Mouse (Mus musculus) retina, postnatal 1 day (tissue): ENCODE results near the gene Adk.
A peak's percentile ranks its signal among the peaks of the same experiment; 100 is the strongest.

Experiments
- DNase-seq: peaks from one replicate; pipeline ENCODE4 v3.0.0-alpha.2; 2012

Gene Adk

DNA sequence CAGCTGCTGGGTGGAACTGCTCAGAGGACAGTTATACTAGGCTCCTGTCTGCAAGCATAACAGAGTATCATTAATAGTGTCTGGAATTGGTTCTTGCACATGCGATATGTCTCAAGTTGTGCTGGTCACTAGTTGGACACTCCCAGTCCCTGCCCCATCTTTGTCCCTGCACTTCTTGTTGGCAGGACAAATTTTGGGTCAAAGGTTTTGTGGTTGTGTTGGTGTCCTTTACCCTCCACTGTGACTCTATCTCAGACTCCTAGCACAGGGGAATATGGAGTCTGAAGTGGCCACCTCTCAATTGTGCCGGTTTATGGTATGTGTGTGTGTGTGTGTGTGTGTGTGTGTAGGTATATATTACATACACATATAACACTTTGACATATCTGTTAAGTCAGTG, 225.9 kb downstream of the Adk start:
- DNase-seq = no peak

- no peak for DNase-seq
Observed at GRCm38 (mm10) chr14:21278907-21279535, 226.6 kb downstream of the Adk start.

- no peak for DNase-seq
Observed at GRCm38 (mm10) chr14:21280451-21280850, 228.1 kb downstream of the Adk start.

DNA sequence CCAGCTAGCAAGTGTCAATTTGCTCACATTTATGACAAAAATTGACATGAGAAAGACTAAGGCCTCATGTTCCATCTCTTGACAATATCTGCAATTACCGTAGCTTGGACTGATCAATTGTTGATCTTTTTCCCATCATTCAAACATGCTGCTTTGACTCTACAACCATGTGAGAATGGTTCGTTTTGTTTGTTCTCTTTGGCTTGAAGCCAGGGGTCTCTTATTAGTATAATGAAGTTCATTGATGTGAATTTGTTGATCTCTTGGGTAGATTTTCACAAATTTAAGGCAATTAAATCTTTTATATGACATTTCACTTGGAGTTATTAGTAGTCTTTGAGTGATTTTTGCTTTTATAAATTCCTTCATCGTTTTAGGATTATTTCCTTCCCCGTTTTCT, 229.1 kb downstream of the Adk start:
- peak; percentile 47 for DNase-seq

DNA sequence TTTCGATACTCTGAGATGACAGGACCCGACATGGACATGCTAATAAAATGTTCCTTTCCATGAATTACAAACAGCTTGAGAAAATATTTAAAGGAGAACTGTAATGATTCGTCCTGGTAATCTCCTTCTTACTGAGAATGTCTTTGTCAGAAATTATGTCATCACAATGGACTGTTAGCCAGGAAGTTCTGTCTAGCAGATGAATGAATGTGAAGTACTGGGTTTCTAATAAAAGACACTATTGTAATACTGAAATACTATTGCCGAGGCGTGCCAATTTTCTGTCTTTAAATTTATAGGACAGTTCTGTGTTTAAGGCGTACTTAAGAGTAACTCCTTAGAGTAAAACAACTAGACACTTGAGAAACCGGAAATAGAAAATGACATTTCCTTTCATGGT, 231.7 kb downstream of the Adk start:
- peak; percentile 32 for DNase-seq

DNA sequence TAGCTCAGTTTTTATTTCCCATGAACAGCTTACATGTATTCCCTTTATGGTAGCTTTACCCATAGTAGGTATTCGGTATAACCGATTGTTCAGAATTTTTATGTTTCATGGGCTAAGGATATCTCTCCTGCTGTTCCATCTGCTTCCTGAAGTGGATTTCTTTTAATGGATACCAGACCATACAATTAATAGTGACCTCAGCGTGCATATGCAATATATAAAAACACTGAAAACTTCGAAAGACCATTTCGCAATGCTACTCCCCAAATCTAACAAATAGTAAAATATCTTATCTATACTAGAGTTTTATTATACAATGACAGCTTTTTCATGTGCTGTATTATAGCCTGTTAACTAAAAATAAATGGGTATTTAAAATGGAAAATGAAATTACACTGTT, 232.5 kb downstream of the Adk start:
- DNase-seq = no peak

GRCm38 (mm10) chr14:21286274-21286673, 233.9 kb downstream of the Adk start:
- peak; percentile 68 for DNase-seq

- DNase-seq = no peak
Observed at GRCm38 (mm10) chr14:21287726-21288442, 235.5 kb downstream of the Adk start.

- DNase-seq = no peak
Observed at GRCm38 (mm10) chr14:21299743-21300142, 247.4 kb downstream of the Adk start.

- no peak for DNase-seq
Observed at GRCm38 (mm10) chr14:21304815-21305214, 252.4 kb downstream of the Adk start.

DNA sequence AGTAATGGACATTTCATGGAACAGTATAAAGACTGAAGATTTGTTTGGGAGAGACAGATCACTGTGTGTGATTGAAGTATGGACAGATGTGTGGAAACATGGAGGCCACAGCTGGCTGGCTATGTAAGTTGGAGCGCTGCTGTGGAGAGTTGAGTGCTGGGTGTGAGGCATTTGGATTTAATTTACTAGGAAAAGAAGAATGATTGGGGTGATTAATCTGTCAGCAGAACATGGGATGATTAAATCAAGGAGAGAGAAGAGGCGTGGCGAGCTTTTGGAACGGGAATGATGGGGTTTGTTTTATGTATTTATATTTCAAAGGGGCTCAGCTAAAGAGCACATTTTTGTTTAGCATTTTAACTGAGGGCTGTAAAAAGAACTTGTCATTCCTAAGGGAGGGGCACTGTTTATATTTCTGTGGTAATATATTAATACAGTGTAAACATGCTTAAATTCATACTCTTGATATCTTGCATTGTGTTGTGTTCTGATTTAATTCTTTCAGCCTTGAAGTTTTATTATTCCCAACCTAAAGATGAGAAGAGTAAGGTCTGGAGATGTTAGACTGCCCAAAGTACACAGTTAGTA, 256.1 kb downstream of the Adk start:
- DNase-seq = no peak

DNA sequence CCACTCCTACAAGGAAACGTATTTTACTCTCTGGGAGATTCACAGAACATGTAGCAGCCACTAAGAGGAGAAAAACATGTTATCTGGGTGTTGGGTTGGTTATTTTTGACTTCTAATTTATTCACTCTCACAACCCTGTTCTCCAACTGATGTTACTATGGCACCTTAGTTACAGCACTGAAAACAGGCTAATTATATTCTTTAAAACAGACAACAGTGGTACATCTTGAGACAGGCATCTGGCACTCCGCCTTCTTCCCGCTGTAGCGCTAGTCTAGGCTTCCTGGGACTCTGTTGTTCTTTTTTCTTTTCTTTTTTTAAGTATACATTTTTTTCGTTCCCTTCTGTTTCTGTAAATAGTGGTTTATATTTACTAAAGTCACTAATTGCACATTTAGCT, 258.2 kb downstream of the Adk start:
- DNase-seq = no peak

DNA sequence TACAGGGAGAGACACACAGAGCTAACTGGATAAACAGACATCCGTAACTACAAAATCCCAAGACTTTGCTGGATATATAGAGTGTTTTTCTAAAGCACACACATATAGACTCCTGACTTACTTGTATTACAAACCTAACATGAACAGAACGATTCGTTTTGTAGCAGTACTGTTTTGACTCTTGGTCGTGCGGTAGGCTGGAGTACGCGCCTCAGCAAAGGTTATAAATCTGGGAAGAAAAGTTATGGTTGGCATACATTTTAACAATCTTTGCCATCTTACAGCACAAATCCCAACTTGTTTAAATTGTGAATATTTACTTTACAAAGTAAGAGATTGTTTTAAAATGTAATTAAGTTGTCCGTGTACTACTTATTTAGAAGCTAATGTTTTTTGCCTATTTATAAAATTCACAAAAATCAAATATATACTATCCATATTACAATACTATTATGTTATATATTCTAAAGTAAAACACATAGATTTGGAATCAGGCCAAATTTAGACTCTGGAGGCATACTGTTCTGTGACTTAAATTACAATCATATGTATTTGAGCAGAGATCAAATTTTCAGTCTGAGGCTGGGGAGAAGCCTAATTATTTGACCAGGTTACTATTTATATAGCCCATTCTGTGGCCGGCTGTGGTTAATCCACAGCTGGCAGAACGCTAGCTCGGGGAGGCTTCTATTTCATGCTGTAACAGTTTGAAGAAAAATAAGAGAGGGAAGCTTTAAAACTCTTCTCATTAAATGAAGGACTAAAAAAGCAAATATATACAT, 261.4 kb downstream of the Adk start:
- no peak for DNase-seq

- no peak for DNase-seq
Observed at GRCm38 (mm10) chr14:21314466-21314865, 262.1 kb downstream of the Adk start.

DNA sequence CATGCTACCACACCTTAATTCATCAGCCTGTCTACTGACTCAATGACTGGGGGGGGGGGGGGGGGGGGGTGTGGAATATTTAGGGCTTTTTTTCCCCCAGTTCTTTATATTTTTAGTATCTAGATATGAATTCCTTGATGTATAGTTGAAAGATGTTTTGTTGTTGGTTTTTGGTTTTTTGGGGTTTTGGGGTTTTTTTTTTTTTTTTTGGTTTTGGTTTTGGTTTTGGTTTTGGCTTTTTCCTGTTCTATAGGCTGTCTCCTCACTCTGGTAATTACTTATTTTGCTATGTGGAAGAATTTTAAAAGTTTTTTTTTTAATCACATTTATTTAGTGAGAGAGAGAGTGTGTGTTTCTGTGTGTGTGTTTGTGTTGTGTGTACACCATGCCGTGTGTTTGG, 282.5 kb downstream of the Adk start:
- no peak for DNase-seq

- peak; percentile 40 for DNase-seq
Observed at GRCm38 (mm10) chr14:21335691-21336314, 283.4 kb downstream of the Adk start.

DNA sequence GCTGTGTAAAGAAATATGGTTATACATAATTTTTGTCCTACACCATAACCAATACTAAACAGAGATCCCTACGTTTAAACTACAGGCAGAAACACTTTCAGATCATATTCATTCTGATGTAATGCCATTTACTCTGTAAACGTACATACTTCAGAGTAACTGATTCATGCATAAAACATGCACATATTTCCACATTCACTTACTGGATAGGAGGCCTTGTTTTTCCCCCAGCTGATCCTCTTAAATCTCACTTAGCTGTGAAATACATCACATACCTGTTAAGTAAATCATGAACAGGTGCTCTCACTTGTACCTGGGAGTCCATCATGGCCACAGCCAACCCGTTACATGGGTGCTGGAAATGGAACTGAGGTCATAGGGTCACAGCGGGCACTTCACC, 285.6 kb downstream of the Adk start:
- DNase-seq = no peak

DNA sequence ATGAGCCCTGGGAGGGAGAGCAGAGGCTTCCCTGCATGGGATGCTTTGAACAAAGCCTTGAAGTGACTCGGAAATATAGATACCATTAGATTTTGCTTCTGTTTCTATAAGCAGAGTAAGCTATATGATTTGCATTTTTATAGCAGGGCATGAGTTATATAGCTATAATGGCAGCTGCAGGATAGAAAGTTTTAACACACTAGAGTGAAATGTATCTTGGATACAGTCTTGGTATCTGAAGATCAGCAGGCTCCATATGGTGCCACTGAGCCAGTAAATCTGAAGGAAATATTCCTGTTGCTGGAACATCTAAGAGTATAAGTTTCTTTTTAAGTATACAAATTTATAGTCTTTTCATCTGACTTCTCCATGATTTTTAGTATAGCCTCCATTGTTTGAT, 288.8 kb downstream of the Adk start:
- no peak for DNase-seq

GRCm38 (mm10) chr14:21342984-21343383, 290.6 kb downstream of the Adk start:
- no peak for DNase-seq

DNA sequence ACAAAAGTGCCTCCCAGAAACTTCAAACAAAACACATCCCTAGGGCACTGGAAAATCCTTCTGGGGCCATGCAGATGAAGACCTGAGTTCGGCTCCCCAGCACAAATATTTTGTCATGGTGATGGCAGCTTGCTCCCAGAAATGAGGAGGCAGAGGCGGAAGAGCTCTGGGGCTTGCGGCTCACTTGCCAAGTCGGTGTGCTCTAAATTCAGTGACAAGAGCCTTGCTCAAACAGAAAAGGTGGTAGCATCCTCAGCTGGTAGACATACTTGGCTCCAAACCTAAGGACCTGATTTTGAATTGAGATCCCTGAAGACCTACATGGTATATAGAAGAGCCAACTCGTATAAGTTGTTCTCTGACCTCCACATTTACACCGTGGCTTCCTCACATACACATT, 292.5 kb downstream of the Adk start:
- no peak for DNase-seq

DNA sequence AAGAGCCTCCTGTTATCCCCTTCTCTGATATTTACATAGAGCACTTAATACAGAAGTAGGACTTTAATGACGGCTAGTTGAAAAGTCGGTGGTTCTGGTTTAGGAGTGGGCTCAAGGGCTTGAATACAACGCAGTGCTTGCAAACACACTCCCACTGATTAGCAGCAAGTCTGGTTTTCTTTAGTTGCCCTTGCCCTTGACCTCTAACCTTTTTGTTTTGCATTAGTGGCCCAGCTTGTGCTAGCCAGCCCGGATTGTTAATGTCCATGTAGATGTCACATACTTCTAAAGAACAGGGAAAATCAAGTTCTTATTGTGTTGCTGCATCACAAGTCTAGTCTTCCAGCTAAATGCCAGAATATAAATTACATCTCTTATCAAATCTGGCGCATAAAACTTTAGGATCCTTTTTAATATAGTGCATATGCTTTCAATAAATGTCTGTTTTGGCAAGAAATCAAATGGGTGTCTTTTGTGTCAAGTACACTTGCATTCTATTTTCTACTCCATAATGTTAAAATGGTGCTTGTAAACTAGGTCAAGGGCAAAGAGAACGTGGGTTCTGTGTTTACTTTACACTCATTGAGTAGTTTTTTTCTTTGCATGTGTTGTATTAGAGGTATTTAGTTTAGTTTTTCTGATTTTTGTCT, 296.4 kb downstream of the Adk start:
- DNase-seq = no peak

- DNase-seq = no peak
Observed at GRCm38 (mm10) chr14:21351646-21352045, 299.3 kb downstream of the Adk start.

DNA sequence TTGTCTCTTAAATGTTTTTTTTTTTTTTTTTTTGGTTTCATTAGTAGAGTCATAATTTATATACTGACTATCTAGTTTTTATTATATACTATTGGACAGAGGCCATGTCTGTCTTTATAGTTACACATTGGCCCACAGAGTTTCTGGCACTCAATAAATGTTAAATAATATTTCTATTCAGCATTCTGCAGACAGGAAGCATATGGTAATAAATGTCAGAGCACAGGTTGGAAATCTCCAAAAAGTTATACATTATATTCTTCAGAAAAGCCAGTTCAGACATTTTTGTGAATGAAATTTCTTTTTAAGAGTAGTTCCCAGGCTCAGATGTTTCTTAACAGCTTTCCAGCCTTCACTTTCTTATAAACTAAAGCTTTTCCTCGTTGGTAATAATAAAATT, 303.9 kb downstream of the Adk start:
- no peak for DNase-seq
